Mouse (Mus musculus) lung, postnatal 14 days (tissue): Measurements from ENCODE around the gene Rere.
A peak's percentile ranks its signal among the peaks of the same experiment; 100 is the strongest.

Source experiments
- DNase-seq: peaks from one replicate; pipeline ENCODE4 v3.0.0; 2021

Rere gene

GRCm38 (mm10) chr4:150281018-150281761, at the start of gene Rere:
TSS of gene Rere (plus strand) at chr4:150281646.
- DNase-seq, result peak; percentile 99

- no peak for DNase-seq
These were observed 49.6 kb upstream of the Rere start for GRCm38 (mm10) chr4:150231871-150232270.

- DNase-seq, result no peak
These were observed 46.7 kb upstream of the Rere start for GRCm38 (mm10) chr4:150234599-150235327.

- no peak for DNase-seq
These were observed 45.9 kb upstream of the Rere start for GRCm38 (mm10) chr4:150235585-150235984.

- DNase-seq, result no peak
These were observed 45.4 kb upstream of the Rere start for GRCm38 (mm10) chr4:150236031-150236430.

GRCm38 (mm10) chr4:150236521-150237481, 44.6 kb upstream of the Rere start, which contains the start of gene Eno1:
TSS of gene Eno1 (plus strand) at chr4:150236721.
- DNase-seq, result peak; percentile 98

- no peak for DNase-seq
These were observed 43.6 kb upstream of the Rere start for GRCm38 (mm10) chr4:150237636-150238361.

- no peak for DNase-seq
These were observed 42.9 kb upstream of the Rere start for GRCm38 (mm10) chr4:150238433-150239086.

- DNase-seq, result no peak
These were observed 42.4 kb upstream of the Rere start for GRCm38 (mm10) chr4:150239087-150239480.

GRCm38 (mm10) chr4:150239503-150239902, 41.9 kb upstream of the Rere start:
- DNase-seq, result no peak

- DNase-seq, result peak; percentile 85
These were observed 41.5 kb upstream of the Rere start for GRCm38 (mm10) chr4:150239951-150240368.

GRCm38 (mm10) chr4:150240381-150240886, 41.0 kb upstream of the Rere start:
- no peak for DNase-seq

GRCm38 (mm10) chr4:150241708-150242107, 39.7 kb upstream of the Rere start:
- DNase-seq, result no peak

- no peak for DNase-seq
These were observed 38.7 kb upstream of the Rere start for GRCm38 (mm10) chr4:150242745-150243144.

- DNase-seq, result no peak
These were observed 35.6 kb upstream of the Rere start for GRCm38 (mm10) chr4:150245876-150246275.

GRCm38 (mm10) chr4:150248009-150248408, 33.4 kb upstream of the Rere start:
- peak; percentile 74 for DNase-seq

GRCm38 (mm10) chr4:150248917-150249316, 32.5 kb upstream of the Rere start:
- DNase-seq, result no peak

- no peak for DNase-seq
These were observed 31.6 kb upstream of the Rere start for GRCm38 (mm10) chr4:150249731-150250270.

- DNase-seq, result no peak
These were observed 30.7 kb upstream of the Rere start for GRCm38 (mm10) chr4:150250549-150251422.

GRCm38 (mm10) chr4:150254416-150254815, 27.0 kb upstream of the Rere start:
- DNase-seq, result no peak
